Mouse (Mus musculus) embryonic facial prominence, embryonic 13.5 days (tissue): ENCODE data around the gene Tac2. TPM values are rescaled to one million over a fixed set of nuclear protein-coding genes. Genes with fewer than 3 reads are reported as not detected.

Experiments used
- ATAC-seq: fragments of 200-750 bp; cut with Nextera tagmentation; 2 replicates; pipeline ENCODE4 v1.8.0; 2017; ENCODE audit warnings: low read depth; ENCODE audit not compliant: insufficient number of reproducible peaks, insufficient read depth, low FRiP score, low TSS enrichment
- H3K27ac ChIP-seq: fragments of 300-500 bp; sonication (generic); 2 replicates; pipeline ENCODE4 v1.5.1; 2015; ENCODE audit warnings: moderate library complexity, mild to moderate bottlenecking, inconsistent platforms
- H3K27me3 ChIP-seq: fragments of 300-500 bp; sonication (generic); 2 replicates; pipeline ENCODE4 v1.6.1; 2015; ENCODE audit warnings: mild to moderate bottlenecking, inconsistent platforms
- H3K36me3 ChIP-seq: fragments of 300-500 bp; sonication (generic); 2 replicates; pipeline ENCODE4 v1.6.1; 2015; ENCODE audit warnings: mild to moderate bottlenecking, inconsistent platforms
- H3K4me1 ChIP-seq: fragments of 300-500 bp; sonication (generic); 2 replicates; pipeline ENCODE4 v1.6.1; 2015; ENCODE audit warnings: inconsistent platforms
- H3K4me2 ChIP-seq: fragments of 300-500 bp; sonication (generic); 2 replicates; pipeline ENCODE4 v1.6.1; 2015; ENCODE audit warnings: moderate library complexity, mild to moderate bottlenecking, inconsistent platforms
- H3K4me3 ChIP-seq: fragments of 300-500 bp; sonication (generic); 2 replicates; pipeline ENCODE4 v1.5.1; 2015; ENCODE audit warnings: mild to moderate bottlenecking, inconsistent platforms
- H3K9ac ChIP-seq: fragments of 300-500 bp; sonication (generic); 2 replicates; pipeline ENCODE4 v1.6.1; 2015; ENCODE audit warnings: mild to moderate bottlenecking, inconsistent platforms
- H3K9me3 ChIP-seq: fragments of 300-500 bp; sonication (generic); 2 replicates; pipeline ENCODE4 v1.6.1; 2016; ENCODE audit warnings: inconsistent platforms
- WGBS: fragments of 180-500 bp; shearing (Covaris S2); methylation state at CpG from one replicate; pipeline ENCODE4 v1.1.7; 2015; ENCODE audit warnings: mixed read lengths; 5-methylcytosine and 5-hydroxymethylcytosine counted together
- polyA plus RNA-seq: library from polyadenylated mRNA; unstranded; fragments of >200 nt; fragmentation: Nextera tagmentation; extraction: Ambion mirVana; gene quantifications from 2 replicates; pipeline ENCODE4 v1.2.1, GENCODE M21; 2015

The Tac2 gene
- polyA plus RNA-seq, 1 experiment from 2014 or later: 0.55 TPM

GRCm38 (mm10) chr10:127730285-127730932 lies 6.1 kb downstream of the Tac2 start:
- Histone ChIP-seq H3K9me3 (no peaks in the 10 kb centered on the region), H3K4me1 (no peaks in the 10 kb centered on the region; the same call in 1 of the 2 replicates), H3K9ac (no peak overlapping the region), H3K4me3 (no peak overlapping the region), H3K4me2 (no peak overlapping the region), H3K36me3 (no peaks in the 10 kb centered on the region), H3K27ac (no peak overlapping the region), H3K27me3 (peaks cover 52% of the 10 kb centered on the region)
- no peak for ATAC-seq
- 48% methylated on average over 11 of the region's 11 CpGs for WGBS

DNA sequence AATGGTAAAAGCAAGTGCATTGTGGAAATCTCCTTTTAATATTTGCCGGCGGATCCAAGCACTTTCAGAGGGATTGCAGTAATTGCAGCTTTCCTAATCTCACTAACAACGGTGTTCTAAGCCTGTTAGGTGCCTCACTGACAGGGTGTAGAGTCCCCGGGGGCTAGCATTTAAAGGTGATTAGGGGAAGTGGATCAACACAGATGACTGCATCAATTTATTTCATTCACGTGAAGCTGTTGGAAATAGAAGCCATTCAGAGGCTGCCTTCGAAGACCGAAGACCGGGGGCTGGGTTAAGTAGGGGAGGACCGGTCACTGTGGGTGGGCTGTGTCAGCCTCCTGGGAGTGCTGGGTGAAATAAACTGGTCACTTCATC lies 6.6 kb downstream of the Tac2 start:
- Histone ChIP-seq H3K27me3 (peaks cover 46% of the 10 kb centered on the region), H3K4me2 (no peak overlapping the region), H3K9me3 (no peaks in the 10 kb centered on the region), H3K4me3 (no peak overlapping the region), H3K9ac (no peak overlapping the region), H3K4me1 (no peaks in the 10 kb centered on the region; the same call in 1 of the 2 replicates), H3K27ac (no peak overlapping the region), H3K36me3 (no peaks in the 10 kb centered on the region)
- ATAC-seq: no peak
- 26% methylated on average over 9 of the region's 9 CpGs for WGBS

GRCm38 (mm10) chr10:127731397-127731796 lies 7.1 kb downstream of the Tac2 start:
- Histone ChIP-seq H3K27ac (no peak overlapping the region), H3K4me2 (no peak overlapping the region), H3K4me1 (no peaks in the 10 kb centered on the region; the same call in 1 of the 2 replicates), H3K9me3 (no peaks in the 10 kb centered on the region), H3K36me3 (no peaks in the 10 kb centered on the region), H3K4me3 (no peak overlapping the region), H3K9ac (no peak overlapping the region), H3K27me3 (peaks cover 45% of the 10 kb centered on the region)
- no peak for ATAC-seq
- WGBS: 37% methylated on average over 5 of the region's 5 CpGs

GRCm38 (mm10) chr10:127734434-127734833 lies 10.2 kb downstream of the Tac2 start:
- Histone ChIP-seq H3K4me3 (no peak overlapping the region), H3K36me3 (no peaks in the 10 kb centered on the region), H3K9ac (no peak overlapping the region), H3K27me3 (peaks cover 19% of the 10 kb centered on the region), H3K4me1 (no peaks in the 10 kb centered on the region; the same call in 1 of the 2 replicates), H3K27ac (no peak overlapping the region), H3K9me3 (no peaks in the 10 kb centered on the region), H3K4me2 (no peak overlapping the region)
- WGBS: 39% methylated on average over 5 of the region's 5 CpGs
- ATAC-seq: no peak

DNA sequence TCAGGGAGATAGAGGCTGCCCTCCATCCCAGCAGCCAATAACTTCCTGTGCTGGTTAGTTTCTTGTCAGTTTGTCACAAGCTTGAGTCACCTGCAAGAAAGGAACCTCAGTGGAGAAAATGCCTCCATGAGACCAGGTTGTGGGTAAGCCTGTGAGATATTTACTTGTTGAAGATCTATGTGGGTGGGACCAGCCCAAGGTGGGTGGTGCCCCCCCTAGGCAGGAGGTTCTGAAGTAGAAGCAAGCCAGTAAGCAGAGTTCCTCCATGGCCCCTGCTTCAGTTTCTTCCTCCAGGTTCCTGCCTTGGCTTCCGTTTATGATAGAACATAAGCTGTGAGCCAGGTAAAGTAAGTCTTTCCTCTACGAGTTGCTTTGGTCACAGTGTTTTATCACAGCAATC lies 12.0 kb downstream of the Tac2 start:
- Histone ChIP-seq H3K4me2 (no peak overlapping the region), H3K9ac (no peak overlapping the region), H3K4me3 (no peak overlapping the region), H3K36me3 (peaks cover under 1% of the 10 kb centered on the region), H3K4me1 (peaks cover 8% of the 10 kb centered on the region), H3K9me3 (no peaks in the 10 kb centered on the region), H3K27ac (no peak overlapping the region), H3K27me3 (peaks cover 3% of the 10 kb centered on the region)
- 80% methylated on average over 2 of the region's 2 CpGs for WGBS
- no peak for ATAC-seq

DNA sequence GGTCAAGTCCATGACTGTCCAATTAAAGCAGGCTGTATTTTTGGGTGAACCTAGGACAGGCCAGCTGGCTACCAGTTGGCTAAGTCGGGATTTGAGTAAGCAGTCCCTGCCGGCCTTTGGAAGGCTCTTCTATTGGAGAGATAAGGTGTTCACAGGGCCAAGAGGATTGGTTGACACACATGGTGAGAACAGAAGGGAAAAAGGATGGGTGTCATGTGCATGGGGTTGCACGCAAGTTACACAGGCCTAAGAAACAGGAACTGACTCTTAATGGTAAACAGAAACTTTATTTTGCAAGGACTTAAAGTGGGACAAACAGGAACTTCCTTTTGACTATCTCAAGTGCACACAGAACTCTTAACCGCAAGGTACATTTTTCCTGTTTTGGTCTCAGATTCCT lies 12.6 kb downstream of the Tac2 start:
- no peak for ATAC-seq
- H3K4me2 ChIP-seq: no peak overlapping the region
- H3K27me3 ChIP-seq: peaks cover 3% of the 10 kb centered on the region; the same call in 1 of the 2 replicates
- H3K9me3 ChIP-seq: no peaks in the 10 kb centered on the region
- 74% methylated on average over 4 of the region's 4 CpGs for WGBS
- H3K36me3 ChIP-seq: peaks cover 7% of the 10 kb centered on the region
- no peak overlapping the region for H3K27ac ChIP-seq
- H3K4me1 ChIP-seq: peaks cover 8% of the 10 kb centered on the region
- no peak overlapping the region for H3K9ac ChIP-seq
- H3K4me3 ChIP-seq: no peak overlapping the region

DNA sequence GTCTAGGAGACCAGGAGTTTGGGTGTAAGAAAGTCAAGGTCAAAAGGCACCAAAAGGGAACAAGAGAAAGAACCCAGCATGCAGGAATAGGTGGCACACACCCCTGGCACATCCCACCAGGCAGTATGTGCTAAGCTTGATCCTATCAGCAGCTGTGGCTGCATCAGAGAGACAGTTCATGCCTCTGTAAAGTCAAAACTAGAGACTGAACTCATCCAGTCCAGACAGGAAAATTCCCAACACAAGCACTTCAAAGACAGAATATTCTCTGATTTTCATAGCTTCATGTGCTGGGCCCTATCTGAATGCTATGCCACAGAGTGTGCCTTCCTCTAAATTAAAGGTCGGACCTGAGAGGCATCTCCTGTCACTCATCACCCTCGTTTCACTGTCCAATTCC lies 13.3 kb downstream of the Tac2 start:
- Histone ChIP-seq H3K4me3 (no peak overlapping the region), H3K9ac (no peak overlapping the region), H3K27ac (no peak overlapping the region), H3K36me3 (peaks cover 13% of the 10 kb centered on the region), H3K4me1 (peaks cover 8% of the 10 kb centered on the region), H3K4me2 (no peak overlapping the region), H3K27me3 (peaks cover under 1% of the 10 kb centered on the region; the same call in 1 of the 2 replicates), H3K9me3 (no peaks in the 10 kb centered on the region)
- 25% methylated on average over 2 of the region's 2 CpGs for WGBS
- ATAC-seq: no peak

DNA sequence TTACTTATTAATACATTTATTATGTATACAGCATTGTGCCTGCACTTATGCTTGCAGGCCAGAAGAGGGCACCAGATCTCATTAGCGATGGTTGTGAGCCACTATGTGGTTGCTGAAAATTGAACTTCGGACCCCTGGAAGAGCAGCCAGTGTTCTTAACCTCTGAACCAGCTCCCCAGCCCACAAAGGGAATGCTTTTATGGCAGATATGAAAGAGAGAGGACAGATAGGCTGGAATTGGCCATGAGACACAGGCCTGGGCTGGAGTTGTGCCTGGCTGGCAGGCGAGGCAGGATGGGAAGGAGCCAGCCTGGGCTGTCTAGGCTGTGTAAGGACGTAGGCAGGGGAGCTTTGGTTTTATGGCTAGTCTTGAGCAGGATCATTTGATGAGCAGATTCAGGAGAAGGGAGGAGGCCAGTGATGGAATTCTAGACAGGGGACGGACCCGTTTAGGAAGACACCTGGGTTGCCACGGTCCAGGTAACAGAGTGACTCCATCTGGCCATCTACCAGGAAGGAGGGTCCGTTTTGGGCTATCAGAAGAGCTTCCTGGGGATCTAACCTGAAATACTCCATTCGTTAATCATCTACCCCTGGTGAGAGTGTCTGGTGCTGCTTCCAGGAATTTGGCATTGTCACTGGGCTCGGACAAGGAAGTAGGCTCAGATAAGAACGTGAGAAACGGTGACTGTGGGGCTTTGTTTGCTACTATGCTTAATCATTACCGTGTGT lies 14.0 kb downstream of the Tac2 start:
- no peaks in the 10 kb centered on the region; the same call in 1 of the 2 replicates for H3K27me3 ChIP-seq
- H3K4me2 ChIP-seq: peak overlapping the region; percentile 73; the same call in 1 of the 2 replicates
- H3K4me1 ChIP-seq: peaks cover 8% of the 10 kb centered on the region
- H3K9ac ChIP-seq: no peak overlapping the region
- peaks cover 21% of the 10 kb centered on the region for H3K36me3 ChIP-seq
- H3K27ac ChIP-seq: no peak overlapping the region
- WGBS: 44% methylated on average over 13 of the region's 13 CpGs
- ATAC-seq: no peak
- no peaks in the 10 kb centered on the region for H3K9me3 ChIP-seq
- H3K4me3 ChIP-seq: no peak overlapping the region

DNA sequence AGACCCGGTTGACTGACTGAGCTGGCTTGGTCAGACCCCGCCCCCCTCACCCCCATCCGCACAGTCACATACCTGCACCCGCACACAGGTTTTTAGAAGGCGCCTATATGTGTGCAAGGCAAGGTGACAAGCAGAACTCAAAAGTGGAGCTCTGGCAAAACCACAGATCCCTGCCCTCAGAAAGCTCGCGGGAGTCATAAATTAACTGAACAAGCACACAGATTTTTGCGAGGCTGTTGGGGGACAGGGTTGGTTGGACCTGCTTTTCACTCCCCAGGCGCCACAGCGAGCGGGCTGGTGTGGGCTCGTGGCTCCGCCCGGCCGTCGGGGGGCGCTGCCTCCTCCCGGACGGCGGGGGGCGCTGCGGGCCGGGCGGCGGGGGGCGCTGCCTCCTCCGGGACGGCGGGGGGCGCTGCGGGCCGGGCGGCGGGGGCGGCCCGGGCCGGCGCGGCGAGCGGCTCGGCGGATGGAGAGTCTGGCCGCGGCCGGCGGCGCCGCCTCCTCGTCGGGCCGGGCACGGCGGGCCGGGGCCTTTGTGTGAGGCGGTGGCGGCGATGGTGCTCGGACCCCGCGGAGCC lies 14.9 kb downstream of the Tac2 start, which contains the start of gene Zbtb39:
Zbtb39 (plus strand) TSS at position 456 of the 578 bp plus-strand sequence.
- peaks cover 8% of the 10 kb centered on the region for H3K4me1 ChIP-seq
- H3K4me3 ChIP-seq: peak within 1 kb of the TSS; percentile 97
- no peaks in the 10 kb centered on the region for H3K27me3 ChIP-seq
- peaks cover 29% of the 10 kb centered on the region for H3K36me3 ChIP-seq
- peak; percentile 76 for ATAC-seq
- peak within 1 kb of the TSS; percentile 73 for H3K4me2 ChIP-seq
- H3K9me3 ChIP-seq: no peaks in the 10 kb centered on the region
- peak within 1 kb of the TSS; percentile 98 for H3K9ac ChIP-seq
- H3K27ac ChIP-seq: peak within 1 kb of the TSS; percentile 87
- whole genome bisulfite sequencing: under 1% methylated on average over 44 of the region's 61 CpGs

GRCm38 (mm10) chr10:127739661-127740161 lies 15.4 kb downstream of the Tac2 start:
- Histone ChIP-seq H3K27ac (peak overlapping the region; percentile 87), H3K4me3 (peak overlapping the region; percentile 97), H3K36me3 (peaks cover 35% of the 10 kb centered on the region), H3K9ac (peak overlapping the region; percentile 98), H3K27me3 (no peaks in the 10 kb centered on the region), H3K4me1 (peaks cover 9% of the 10 kb centered on the region), H3K9me3 (no peaks in the 10 kb centered on the region), H3K4me2 (peak overlapping the region; percentile 73)
- WGBS: under 1% methylated on average over 48 of the region's 55 CpGs
- peak; percentile 64 for ATAC-seq

GRCm38 (mm10) chr10:127744661-127745060 lies 20.4 kb downstream of the Tac2 start:
- Histone ChIP-seq H3K27me3 (no peaks in the 10 kb centered on the region), H3K9ac (no peak overlapping the region), H3K27ac (no peak overlapping the region), H3K9me3 (no peaks in the 10 kb centered on the region), H3K4me2 (no peak overlapping the region), H3K4me3 (no peak overlapping the region), H3K4me1 (peaks cover 22% of the 10 kb centered on the region), H3K36me3 (peaks cover 64% of the 10 kb centered on the region)
- 60% methylated on average over 5 of the region's 5 CpGs for WGBS
- no peak for ATAC-seq
